Mouse (Mus musculus): ENCODE measurements around the gene Slc24a3.
A peak's percentile ranks its signal among the peaks of the same experiment; 100 is the strongest.

Gene Slc24a3

DNA sequence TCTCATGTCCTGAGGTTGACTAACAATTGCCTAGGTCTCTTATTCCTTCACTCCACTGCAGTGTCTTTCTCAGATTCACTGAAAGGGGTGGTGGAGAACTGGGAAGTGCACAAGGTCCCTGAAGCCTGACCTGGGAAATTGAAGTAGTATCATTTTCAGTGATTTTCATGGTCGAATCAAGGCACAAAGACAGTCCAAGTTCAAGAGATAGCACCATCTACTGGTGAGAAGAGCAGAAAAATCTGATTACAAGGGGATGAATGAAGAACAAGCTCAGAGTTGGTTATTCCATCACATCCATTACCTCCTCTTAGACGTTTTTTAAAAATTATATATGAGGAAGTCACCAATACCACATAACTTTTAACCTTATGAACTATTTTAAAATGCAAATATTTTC lies 123.9 kb downstream of the Slc24a3 start:
- DNase-seq, result no peak

DNA sequence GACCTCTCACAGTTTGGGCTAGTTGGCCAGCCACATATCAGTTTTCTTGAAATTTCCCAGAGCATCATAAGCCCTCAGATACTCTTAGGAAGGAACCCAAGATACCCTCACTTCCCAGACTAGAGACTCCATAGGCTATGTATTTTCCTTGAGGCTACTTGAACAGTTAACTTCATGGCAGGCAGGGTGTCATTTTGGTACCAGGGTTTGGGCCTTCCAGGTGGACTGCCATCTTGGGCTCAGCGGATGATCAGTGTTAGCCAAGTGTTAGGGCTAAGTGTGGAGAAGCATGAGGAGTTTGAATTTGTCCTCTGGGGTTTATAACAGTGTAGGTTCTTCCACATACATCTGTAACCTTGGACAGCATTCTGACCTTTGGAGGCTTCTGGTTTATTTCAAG lies 124.6 kb downstream of the Slc24a3 start:
- DNase-seq, result no peak

DNA sequence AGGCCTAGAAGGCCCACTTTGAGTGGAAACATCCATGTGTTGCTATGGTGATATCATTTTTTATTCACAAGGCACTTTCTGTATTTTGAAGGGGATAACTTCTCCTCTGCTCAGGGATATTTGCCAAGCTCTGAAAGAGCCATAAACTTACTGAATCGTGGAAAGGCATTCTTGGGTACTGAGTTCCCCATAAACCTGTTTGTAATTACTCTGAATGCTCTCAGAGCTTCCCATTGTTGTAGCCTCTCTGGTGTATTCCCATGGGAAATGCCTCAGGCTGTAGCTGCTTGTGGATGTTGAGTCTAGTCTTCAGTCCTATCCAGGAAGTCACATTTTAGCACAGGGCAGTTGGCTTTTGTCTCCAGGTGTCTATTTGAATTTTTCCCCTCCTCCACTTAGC lies 125.3 kb downstream of the Slc24a3 start:
- no peak for DNase-seq

DNA sequence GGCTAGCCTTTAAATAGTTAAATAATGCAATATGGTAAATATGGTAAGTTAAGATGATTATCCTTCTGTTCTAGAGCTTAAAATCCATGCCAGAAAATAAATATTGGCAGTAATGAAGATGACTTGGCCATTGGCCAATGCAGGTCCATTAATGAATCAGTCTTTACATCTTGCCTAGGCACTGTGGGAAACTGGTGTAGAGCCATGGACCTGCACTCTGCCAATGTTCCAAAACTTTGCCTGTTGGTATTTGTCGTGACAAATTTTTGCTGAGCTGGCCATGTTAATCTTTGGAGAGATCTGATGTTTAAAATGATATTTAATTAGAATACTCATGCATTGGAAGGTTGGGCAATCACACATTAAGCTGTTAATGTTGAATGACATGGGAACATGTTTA lies 129.4 kb downstream of the Slc24a3 start:
- DNase-seq, result no peak

DNA sequence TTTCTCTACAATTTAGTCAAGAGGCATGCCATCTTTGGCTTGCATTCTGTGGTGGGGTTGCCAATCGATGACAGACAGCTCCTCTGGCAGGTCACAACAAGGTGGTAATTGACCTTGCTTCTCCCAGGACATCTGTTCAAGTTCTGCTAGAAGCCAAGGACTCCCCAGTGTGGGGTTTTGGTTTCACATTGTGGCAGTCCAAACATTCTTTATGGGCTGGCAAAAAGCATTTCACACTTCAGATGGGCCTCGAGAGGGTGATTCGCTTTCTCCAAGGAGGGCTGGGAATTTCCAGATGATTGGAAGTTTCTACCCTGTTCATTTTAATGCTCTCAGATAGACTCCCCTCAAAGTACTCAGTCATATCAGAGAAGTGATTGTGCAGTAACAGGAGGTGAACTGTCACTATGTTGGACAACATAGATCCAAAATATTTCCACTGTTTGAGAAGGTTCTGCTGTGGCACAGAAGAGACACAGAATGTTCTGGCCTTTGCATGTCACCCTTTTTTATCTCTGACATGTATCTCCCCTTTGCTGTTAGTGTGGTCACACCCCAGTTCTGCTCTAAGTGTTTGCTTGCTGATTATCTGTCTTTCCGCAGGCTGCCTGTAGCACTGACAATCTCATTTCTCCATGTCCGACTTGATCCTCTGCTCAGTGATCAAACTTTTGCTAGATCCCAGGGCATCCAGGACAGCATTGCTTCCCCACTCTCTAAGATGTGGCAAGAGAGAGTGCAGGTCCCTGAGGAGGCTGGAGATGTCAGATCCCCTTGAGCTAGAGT lies 132.6 kb downstream of the Slc24a3 start:
- no peak for DNase-seq

DNA sequence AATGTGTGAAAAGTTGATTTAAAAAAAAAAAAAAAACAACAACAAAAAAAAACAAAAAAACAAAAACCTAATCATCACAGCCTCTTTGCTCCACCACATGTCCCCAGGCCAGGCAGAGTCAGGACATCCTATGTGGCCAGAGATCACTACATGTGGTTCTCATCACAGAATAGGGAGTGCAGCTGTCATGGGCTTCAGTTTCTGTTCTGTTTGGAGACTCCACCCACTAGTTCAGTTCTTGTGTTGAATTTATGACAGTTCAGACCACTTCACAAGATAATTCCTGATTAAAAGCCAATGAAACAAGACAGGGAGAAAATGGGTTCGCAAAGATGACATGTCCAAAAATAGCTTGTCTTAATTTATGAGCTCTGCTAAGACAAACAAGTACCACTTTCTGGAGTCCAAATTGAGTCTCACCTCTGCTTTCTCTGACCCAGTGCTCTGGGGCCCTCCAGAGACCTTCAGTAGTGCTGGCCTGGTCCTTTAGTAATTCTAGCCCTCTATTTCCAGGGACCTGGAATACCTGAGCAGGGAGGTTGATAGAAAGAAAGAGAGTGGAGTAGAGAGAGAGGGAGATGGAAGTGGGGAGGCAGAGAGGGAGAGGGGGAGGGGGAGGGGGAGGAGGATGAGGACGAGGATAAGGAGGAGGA lies 139.8 kb downstream of the Slc24a3 start:
- DNase-seq, result no peak

DNA sequence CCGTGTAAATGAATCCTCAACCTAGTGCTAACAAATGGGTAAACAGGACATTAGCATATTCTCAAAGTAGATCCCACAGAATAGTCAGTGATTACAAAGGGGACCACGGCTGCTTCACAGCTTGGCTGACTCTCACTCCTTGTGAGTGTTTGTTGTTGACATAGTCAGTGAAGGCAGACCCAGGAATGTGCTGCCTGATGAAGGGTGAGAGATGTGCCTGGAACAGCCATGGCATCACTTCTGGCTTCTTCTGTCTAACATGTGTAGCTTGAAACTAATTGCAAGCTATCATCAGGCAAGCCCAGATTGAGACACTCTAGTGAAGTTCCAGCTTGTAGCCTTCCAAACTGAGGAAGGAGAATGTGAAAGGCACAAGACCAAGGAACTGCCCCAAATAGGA lies 151.4 kb downstream of the Slc24a3 start:
- DNase-seq, result no peak

DNA sequence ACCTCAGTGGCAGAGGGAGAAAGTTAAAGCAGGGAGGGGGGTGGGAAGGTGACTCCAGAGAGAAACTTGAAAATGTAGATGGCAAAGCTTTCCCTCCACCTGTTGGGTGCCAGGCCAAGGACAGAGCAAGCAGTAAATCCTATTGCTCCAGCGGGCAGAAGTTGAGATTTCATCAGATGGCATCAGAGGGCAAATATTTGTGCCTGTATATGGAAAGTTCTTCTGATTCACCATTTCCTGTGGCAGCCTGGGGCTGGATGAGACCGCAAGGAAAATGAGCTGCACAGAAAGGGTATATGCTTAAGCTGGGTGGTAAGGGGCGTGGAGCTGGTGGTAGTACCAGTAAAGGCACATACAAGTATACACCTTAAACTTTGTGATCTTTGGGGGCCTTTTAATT lies 153.7 kb downstream of the Slc24a3 start:
- DNase-seq, result no peak

DNA sequence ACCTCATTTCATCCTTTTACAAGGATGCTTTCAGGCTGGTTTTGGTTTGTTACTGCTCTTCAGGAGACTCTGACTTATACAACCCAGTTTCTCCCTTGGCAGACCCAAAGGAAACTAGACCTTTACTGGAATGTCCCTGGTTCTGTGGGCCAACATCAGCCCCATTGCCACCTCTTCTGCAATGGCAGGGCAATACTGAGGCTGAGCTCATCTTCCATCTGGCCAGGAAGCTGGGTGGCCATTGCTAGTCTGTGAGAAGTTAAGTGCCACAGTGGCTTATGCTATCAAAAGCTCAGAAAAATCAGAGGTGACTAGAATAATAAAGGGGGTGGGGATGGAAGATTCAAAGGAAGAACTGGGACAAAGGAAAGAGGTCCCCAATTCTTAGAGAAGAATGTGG lies 154.2 kb downstream of the Slc24a3 start:
- no peak for DNase-seq

DNA sequence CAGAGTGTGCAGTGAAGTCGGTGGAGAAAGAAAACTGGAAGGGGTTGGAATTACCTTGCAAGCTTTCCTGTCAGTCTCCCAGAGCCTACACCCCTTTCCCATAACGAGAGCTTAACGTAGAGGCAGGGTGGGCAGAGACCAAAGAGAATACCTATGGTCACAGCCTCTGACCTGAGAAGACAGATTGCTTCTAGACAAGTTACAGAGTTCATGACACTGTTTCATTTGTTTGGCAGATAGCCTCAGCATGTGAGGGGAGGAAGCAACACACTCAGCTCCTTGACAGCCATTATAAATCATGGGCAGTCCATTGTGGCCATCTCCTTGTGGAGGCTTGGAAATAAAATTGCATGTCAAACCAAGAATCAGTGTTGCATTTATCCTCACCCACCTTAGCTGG lies 156.9 kb downstream of the Slc24a3 start:
- peak in 1 of 2 experiments; percentile 4 for DNase-seq

DNA sequence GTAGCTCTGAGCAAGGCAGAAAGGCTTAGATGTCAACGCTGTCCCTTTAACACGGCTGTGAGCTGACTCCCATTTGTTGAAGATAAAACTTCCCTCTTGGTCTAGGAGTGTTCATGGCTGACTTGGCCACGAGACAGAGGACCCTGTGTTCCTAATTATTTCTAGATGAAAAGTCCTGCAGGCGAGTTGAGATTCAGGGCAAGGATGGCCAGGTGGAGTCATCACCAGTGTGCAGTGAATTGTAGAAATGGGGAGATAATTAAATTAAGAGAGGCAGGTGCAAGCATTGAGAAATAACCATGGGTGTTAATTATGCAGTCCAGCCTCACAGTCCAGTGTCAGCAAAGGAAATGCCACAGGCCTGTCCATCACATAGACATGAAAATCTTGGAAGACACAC lies 158.3 kb downstream of the Slc24a3 start:
- DNase-seq, result no peak

DNA sequence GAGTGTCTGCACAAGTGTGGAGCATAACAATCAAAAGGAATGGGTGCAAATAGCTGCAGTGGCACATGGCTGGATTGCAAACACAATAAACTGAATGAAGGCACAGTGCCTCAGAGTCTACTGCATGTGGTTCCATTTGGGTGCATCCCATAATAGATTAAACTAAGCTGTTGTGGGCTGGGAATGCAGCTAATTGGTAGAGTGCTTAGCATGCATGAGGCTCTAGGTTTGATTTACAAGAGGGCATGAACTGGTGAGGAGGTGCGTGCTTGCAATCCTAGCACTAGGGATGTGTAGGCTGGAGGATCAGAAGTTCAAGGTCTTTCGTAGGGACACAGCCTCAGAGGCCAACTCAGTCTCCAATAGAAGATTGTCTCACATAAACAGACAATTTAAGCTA lies 159.0 kb downstream of the Slc24a3 start:
- no peak for DNase-seq

DNA sequence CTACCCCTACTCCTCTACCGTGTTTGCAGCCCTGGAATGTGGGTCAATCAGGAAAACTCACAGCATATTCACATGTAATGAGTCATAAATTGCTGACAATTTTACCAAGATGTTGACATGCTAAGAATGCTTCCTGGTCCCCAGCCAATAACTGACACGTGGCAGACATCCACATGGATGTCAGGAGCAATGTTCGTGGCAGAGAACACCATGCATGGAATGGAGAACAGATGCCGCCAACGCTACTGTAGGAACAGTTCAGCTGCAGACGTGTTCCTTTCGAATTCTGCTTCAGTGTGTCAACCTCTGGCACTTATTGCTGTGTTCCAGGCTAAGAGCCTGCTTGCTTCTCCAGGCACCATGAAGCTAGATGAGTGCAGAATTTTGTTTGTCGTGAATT lies 162.2 kb downstream of the Slc24a3 start:
- no peak for DNase-seq

DNA sequence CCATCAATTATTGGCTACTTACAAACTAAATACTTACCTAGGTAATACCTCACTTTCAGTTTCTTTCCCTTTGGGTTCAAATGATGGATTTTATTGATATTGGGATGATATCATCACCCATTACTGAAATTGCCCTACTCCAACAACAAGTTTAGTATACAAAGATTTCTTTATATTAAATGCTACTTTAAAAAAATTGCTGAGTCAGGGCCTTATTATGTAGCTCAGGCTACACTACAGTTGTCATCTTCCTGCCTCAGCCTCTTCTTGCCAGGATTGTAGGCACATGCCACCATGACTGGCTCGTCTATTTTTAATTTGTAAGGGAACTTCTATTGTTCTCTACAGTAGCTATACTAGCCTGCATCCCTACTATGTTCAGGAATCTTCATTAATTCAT lies 164.0 kb downstream of the Slc24a3 start:
- DNase-seq, result no peak

DNA sequence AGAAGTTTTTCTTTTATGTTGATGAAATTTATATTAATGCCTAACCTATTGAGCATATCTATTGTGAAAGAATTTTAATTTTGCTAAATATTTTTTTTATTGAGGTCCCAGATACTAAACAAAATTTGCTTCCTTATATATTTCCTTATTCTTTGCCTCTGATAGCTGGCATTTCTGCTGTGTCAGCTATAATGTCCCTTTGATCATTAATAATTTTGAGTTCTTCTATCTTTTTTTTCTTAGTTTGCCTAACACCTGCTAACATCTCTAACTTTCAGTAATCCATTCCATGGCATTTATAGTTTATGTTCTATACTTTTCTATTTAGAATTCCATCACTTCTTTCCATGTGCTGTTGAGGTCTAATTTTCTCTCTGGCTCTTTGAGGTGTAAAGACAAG lies 165.9 kb downstream of the Slc24a3 start:
- DNase-seq, result no peak

DNA sequence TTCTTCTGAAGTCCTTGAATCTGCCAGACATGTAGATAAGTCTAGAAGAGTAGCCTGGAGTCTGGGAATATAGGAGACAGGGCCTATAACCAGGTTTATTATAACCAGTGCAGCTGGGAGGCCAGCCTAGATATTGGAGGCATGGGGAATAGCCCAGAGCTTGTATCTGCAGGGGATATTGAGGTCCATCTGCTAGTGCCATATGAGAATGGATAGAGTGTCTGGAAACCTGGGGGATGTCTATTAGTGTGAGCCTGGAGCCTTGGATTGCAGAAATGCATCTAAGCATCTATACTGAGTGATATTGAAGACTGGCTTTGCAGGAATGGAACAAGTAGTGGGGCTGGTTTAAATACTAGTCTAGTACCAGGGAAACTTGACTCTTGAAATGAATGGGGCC lies 168.9 kb downstream of the Slc24a3 start:
- no peak for DNase-seq

DNA sequence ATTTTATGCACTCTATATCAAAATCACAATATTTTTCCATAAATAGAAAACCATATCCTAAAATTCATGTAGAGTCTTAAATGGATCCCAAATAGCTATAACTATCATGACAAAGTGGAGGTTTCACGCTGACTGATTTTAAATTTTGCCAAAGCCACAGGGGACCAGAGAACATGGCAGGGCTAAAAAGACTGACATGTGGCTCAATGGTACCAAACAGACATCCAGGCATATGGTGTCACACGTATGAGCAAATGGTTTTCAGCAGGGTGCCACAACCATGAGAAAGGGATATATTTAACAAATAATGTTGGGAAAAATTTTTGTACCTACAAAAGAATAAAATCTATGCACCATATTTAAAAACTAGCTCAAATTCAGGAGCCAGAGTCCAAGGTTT lies 173.3 kb downstream of the Slc24a3 start:
- no peak for DNase-seq

DNA sequence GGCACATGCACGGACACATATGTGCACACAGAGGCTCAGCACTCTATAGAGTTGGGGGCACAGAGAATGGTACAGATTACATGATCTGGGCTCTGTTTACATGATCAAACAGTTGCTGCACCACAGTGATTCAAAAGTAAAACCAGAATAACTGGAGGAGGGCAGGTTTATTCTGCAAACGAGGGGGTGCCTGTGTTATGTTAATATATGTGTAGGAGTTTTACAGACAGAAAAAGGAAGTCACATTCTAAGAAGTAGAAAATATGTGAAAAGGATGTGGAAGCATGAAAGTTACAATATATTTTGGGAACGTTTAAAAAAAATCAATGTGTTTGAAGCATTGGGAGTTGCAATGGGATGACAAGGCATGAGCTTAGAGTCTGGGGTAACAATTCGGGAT lies 175.4 kb downstream of the Slc24a3 start:
- no peak for DNase-seq

DNA sequence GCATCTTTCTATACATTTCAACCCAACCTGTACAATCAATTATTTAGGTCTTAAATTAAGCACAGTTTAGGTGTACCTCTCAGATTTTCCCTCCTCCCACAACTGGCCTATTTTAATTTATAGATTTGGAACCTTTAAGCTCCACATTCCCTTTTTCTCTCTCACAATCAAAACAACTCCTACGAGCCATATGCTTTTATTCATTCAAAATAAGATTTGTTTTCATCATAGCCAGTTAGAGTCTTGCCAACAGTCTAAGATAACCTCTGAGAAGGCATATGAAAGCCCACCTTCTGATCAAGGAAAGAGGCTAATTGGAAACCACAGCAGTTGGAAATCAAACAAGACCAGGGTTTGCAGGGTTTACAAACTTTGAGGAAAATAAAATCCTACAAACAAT lies 177.0 kb downstream of the Slc24a3 start:
- no peak for DNase-seq

DNA sequence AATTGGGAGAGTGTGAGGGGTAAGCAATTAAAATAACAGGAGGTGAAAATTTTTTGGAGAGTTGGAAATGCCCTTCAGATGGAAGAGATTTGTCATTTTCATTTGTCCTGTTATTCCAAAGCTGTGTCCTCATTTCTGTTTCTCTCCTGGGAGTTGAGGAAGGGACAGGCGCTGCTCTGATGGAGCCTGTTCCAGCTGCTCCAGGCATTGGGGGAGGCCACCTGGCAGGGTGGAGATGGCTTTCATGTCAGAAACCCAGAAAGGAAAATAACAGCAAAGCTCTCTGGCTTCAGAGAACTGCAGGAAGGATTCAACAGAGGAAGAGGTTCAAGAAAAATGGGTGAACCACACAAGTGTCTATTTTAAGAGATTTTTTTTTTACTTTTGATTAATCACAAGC lies 186.2 kb downstream of the Slc24a3 start:
- no peak for DNase-seq

DNA sequence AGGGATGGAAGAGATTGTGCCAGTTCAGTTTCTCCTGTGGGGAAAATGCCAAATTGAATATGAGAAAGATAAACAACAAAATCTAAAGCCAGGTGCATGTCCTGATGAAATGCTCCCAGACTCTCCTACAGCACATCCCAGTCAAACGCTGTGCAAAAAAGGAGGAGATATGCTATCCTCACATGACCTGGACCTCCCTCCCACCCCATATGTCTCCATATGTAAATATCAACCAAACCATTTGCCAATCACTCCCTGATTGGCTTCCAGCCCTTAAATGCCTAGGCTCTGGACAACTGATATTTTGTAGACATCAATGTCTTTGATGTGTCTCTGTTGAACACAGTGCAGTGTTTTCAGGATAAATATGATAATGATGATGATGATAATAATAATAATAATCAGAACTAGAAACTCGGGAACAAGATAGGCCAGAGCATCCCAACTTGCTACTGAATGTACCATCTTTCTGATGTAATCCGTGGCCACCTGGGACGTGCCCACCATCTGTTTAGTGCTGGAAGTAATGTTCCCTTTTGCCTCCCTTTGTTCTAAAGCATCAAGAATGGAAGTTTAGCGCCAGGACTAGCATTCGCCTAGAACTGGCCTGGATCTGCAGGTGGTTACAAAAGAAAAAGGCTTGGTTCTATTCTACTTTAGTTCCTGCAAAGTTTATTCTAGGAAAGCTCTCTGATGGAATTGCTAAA lies 190.8 kb downstream of the Slc24a3 start:
- DNase-seq, result no peak

DNA sequence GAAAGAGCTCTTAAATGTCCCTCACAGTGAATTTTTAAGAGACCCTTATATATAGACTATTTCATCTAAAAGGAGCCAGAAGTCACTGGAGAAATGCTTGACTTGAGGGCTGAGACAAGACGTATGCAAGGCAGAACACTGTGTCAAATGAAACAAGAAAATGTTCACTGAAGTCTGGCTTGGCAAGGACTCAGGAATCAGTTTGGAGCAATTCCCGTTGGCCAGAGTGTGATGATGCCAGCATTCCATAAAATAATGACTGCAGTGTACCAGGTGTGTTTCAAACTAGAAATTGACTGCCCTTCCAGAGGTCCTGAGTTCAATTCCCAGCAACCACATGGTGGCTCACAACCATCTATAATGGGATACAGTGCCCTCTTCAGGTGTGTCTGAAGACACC lies 196.1 kb downstream of the Slc24a3 start:
- DNase-seq, result no peak

DNA sequence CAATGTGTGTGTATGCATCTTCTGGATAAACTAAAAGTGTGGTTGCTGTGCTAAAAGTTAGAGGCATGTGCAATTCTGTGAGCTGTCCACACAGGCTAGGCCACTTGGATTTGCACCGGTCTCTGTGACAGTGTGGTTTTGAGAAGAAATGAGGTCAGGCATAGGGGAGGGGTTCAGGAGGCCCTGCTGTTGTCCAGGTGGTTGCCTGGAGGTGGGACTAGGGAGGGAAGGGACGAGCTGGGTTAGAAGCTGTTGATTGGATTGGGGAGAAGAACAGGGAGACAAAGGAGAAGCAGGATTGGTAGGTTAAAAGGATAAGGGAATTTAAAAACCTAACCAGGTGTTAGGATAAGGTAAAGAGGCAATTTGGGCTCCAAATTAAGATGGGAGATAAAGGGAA lies 201.1 kb downstream of the Slc24a3 start:
- DNase-seq, result no peak

DNA sequence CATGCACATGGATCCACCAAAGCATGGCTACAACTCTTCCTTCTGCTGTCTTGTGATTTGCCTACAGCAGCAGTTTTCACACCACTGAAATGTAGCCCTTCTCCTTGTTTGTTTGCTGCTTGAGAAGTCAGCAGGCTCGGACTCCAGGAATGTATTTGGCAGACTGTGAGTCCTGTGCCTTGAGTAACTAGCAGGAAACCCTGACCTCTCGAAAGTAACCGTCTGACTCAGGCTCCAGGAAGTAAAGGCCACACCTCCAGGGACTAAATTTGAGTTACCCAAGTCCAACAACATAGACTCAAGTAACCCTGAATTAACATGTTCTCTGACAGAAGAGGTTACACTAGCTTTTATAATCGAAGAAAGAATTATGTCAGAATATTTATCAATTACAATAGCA lies 203.2 kb downstream of the Slc24a3 start:
- peak; percentile 5 to 29 for DNase-seq
